Mouse (Mus musculus): ENCODE results near the gene Ppil2.

Gene Ppil2

DNA sequence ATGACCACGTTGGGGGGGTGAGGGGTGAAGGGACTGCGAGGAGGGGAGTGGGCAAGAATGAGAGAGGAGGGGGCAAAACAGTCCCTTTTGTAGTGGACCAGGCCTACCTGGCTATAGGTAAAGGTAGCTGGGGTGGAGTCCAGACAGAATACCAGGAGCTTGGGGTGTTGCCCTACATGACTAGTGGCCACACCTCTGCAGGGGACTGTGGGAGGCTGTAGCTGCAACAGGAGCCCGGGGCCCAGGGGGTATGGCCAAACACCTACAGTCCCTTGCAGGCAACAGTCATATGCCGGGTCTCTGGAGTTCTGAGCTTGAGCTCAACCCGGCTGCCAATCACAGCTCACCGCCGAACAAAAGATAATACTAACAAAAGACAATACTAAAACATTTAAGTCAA, 59.0 kb downstream of the Ppil2 start:
- in situ Hi-C loops (cut with MboI; ENCODE audit: low pct_unique_long_range_greater_than_20kb in 1 of 2, low sequenced_read_pairs in 2 of 2, unreplicated experiment in 1 of 2) = no loop called here

DNA sequence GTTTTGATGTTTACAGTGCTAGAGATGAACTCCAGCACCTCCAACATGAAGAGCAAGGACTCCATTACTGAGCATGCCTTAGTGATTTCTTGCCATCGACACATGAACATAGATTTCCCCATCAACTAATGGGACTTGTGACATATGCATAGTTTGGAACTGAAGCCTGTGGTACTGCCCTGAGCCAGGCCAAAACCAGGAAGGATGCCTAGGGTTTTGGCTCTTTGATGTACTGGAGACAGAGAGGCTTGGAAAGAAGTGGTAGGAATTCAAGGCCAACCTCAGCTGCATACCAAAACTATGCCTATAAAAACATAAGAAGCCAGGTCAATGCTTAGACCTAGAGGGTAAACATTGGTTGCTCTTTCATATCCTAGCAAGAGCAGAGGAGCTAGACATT, 61.2 kb downstream of the Ppil2 start:
- in situ Hi-C loops (cut with MboI; ENCODE audit: low pct_unique_long_range_greater_than_20kb in 1 of 2, low sequenced_read_pairs in 2 of 2, unreplicated experiment in 1 of 2) = no loop called here

DNA sequence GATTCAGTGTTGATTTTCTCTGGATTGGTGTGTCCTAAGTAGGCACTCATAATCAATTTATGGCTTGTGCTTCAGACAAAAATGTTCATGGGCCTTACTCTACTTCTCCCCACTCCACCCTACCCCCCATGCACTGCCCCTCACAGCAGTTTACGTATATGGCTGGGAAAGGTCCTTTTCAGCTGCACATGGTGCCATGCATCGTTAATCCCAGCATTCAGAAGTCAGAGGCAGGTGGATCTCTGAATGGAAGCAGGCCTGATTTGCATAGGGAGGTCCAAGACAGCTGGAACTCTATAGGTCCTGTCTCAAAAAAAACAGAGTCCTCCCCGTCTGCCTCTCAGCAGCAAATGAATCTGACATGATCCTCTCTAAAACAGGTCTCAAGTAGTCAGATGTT, 65.8 kb downstream of the Ppil2 start:
- in situ Hi-C loops (cut with MboI; ENCODE audit: low pct_unique_long_range_greater_than_20kb in 1 of 2, low sequenced_read_pairs in 2 of 2, unreplicated experiment in 1 of 2) = no loop called here

DNA sequence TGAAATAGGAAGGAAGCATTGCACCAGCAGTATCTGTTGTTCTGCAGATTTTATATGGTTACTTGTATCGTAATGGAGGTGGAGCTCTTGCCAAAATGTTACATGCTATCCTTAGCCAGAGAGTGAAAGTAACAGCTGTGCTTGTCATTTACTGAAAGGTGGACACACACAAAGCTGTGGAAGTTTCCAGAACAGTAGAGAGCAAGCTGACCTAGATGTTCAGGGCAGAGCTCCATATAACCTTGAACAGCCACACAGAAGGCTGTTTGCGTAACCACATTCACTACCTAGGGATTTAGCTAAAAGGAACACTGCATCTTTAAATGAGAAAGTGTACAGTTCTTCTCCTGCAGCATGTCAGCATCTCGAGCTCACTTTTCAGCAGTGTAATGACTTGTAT, 66.7 kb downstream of the Ppil2 start:
- in situ Hi-C loops (cut with MboI; ENCODE audit: low pct_unique_long_range_greater_than_20kb in 1 of 2, low sequenced_read_pairs in 2 of 2, unreplicated experiment in 1 of 2) = no loop called here

DNA sequence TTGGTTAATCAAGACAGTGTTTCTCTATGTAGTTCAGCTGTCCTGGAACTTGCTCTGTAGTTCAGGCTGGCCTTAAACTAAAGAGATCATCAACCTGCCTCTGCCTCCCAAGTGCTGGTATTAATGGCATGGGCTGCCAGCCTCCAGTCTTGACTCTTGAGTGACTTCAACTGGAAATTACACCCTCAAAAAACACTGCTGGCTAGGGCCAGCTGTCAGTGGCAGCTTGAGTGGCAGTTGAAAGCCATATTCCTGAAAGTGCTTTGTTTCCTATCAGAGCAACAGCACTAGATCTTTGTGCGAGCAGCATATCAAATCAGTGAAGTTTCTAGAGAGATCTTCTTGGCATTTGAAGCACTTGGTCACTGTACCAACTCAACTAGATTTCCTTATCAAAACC, 69.6 kb downstream of the Ppil2 start:
- in situ Hi-C loops (cut with MboI; ENCODE audit: low pct_unique_long_range_greater_than_20kb in 1 of 2, low sequenced_read_pairs in 2 of 2, unreplicated experiment in 1 of 2) = no loop called here

DNA sequence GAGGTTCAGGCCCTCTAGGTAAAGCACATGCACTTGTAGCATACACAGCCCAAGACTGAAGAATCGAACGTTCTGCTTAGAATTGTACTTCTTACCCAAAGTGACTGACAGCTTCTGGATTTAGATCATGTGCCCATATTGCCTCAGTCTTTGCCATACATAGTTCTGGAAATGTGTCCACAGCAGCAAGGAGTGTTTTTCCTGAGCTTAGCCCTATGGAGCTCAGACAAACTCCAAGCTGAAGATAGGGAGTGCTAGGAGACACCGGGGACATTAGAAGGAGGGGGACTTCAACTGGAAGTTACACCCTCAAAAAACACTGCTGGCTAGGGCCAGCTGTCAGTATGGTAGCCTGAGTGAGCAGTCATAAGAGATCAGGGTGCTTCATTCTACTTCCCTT, 70.3 kb downstream of the Ppil2 start:
- in situ Hi-C loops (cut with MboI; ENCODE audit: low pct_unique_long_range_greater_than_20kb in 1 of 2, low sequenced_read_pairs in 2 of 2, unreplicated experiment in 1 of 2) = no loop called here

Data from mouse embryonic stem cell (cell line).